In genomic region chr15:78718290-78719250, GRCm38 (mm10) we compare ENCODE assay signal across 9 mouse cellular contexts. TPM values are rescaled to one million over a fixed set of nuclear protein-coding genes. Genes with fewer than 3 reads are reported as not detected.
DNase-seq lines count a peak whose midpoint lies in the region; ATAC-seq and TF ChIP-seq lines count a peak whose summit lies in the region.
"Had no signal": no experiment of that assay in that cellular context is flagged by ENCODE, and none has a peak within 500 bp of the region (broad histone marks: within the 10 kb centered on the region; RNA-seq: fewer than 3 reads in every experiment).

Gene Elfn2 (minus strand): TSS chr15:78718771.

- peak; percentile 31 for DNase-seq in adrenal gland, postnatal 14 days
- DNase-seq in adrenal gland, postnatal 25 days: no peak
- DNase-seq in lung, postnatal 0 days (ENCODE audit: low spot score): no peak
- DNase-seq in lung, postnatal 25 days (ENCODE audit: low spot score): no peak
- peak; percentile 79 to 82 for DNase-seq in left cerebral cortex, postnatal 25 days (ENCODE audit: low spot score in 2 of 2)
- no peak for DNase-seq in urinary bladder, postnatal 14 days (ENCODE audit: low spot score)

- H3K27ac ChIP-seq in lung, postnatal 0 days (ENCODE audit: low read length): no peak within 1 kb of the TSS
- no peak within 1 kb of the TSS for H3K27ac ChIP-seq in heart, embryonic 15.5 days
- peak within 1 kb of the TSS; percentile 66 for H3K27ac ChIP-seq in neural tube, embryonic 14.5 days (ENCODE audit: low read depth, low read length)

- peak within 1 kb of the TSS; percentile 53 for H3K4me2 ChIP-seq in lung, postnatal 0 days (replicated peaks; ENCODE audit: low read depth, low read length)
- H3K4me2 ChIP-seq in heart, embryonic 15.5 days: peak within 1 kb of the TSS; percentile 83
- H3K4me2 ChIP-seq in neural tube, embryonic 14.5 days (ENCODE audit: low read depth, low read length): peak within 1 kb of the TSS; percentile 73

- no peak for TF ChIP-seq CTCF in lung, postnatal 0 days (IDR thresholded peaks at IDR 0.05)

- no peaks in the 10 kb centered on the region for H3K4me1 ChIP-seq in lung, postnatal 0 days (ENCODE audit: insufficient read depth, low read depth, low read length)
- peaks cover 31% of the 10 kb centered on the region for H3K4me1 ChIP-seq in heart, embryonic 15.5 days (replicated peaks)
- 0 out of 2 replicates have a peak, but pooled peaks cover 4% of the 10 kb centered on the region for H3K4me1 ChIP-seq in neural tube, embryonic 14.5 days (ENCODE audit: control insufficient read depth, insufficient read depth, low read length)

- WGBS in lung, postnatal 0 days: 3% methylated on average over 63 of the region's 89 CpGs
- 1% methylated on average over 88 of the region's 89 CpGs for WGBS in heart, embryonic 15.5 days
- under 1% methylated on average over 75 of the region's 89 CpGs for WGBS in neural tube, embryonic 14.5 days

- H3K9ac ChIP-seq in lung, postnatal 0 days (replicated peaks; ENCODE audit: low read depth): no peak within 1 kb of the TSS
- peak within 1 kb of the TSS; percentile 31 for H3K9ac ChIP-seq in heart, embryonic 15.5 days
- H3K9ac ChIP-seq in neural tube, embryonic 14.5 days (replicated peaks; ENCODE audit: low read depth, low read length): peak within 1 kb of the TSS; percentile 80

- H3K36me3 ChIP-seq in lung, postnatal 0 days (ENCODE audit: insufficient read depth, low read length): no peaks in the 10 kb centered on the region
- no peaks in the 10 kb centered on the region for H3K36me3 ChIP-seq in heart, embryonic 15.5 days
- no peaks in the 10 kb centered on the region for H3K36me3 ChIP-seq in neural tube, embryonic 14.5 days (ENCODE audit: control insufficient read depth, insufficient read depth, low read length)

- H3K27me3 ChIP-seq in lung, postnatal 0 days (replicated peaks; ENCODE audit: insufficient read depth, low read length): peaks cover 42% of the 10 kb centered on the region
- H3K27me3 ChIP-seq in heart, embryonic 15.5 days: peaks cover 84% of the 10 kb centered on the region
- peaks cover 9% of the 10 kb centered on the region; the same call in 1 of the 2 replicates for H3K27me3 ChIP-seq in neural tube, embryonic 14.5 days (ENCODE audit: control insufficient read depth, insufficient read depth, low read length)

- intact Hi-C loops in left cerebral cortex, postnatal 25 days (cut with DNase I): no loop called here

- no peak for TF ChIP-seq EP300 in lung, postnatal 0 days (IDR thresholded peaks at IDR 0.05)

- no peaks in the 10 kb centered on the region for H3K9me3 ChIP-seq in lung, postnatal 0 days (ENCODE audit: low read length)
- no peaks in the 10 kb centered on the region for H3K9me3 ChIP-seq in heart, embryonic 15.5 days (replicated peaks)
- no peaks in the 10 kb centered on the region for H3K9me3 ChIP-seq in neural tube, embryonic 14.5 days (ENCODE audit: control insufficient read depth, low read length)

- peak within 1 kb of the TSS; percentile 30; the same call in 1 of the 2 replicates for H3K4me3 ChIP-seq in lung, postnatal 0 days (ENCODE audit: low read depth, low read length)
- peak within 1 kb of the TSS; percentile 48 for H3K4me3 ChIP-seq in heart, embryonic 15.5 days
- H3K4me3 ChIP-seq in neural tube, embryonic 14.5 days (ENCODE audit: low read depth, low read length): peak within 1 kb of the TSS; percentile 66

- ATAC-seq in lung, postnatal 0 days: no peak
- ATAC-seq in heart, embryonic 15.5 days (replicated peaks; ENCODE audit: insufficient number of reproducible peaks, insufficient read depth, low FRiP score, low read depth): no peak
- peak; percentile 59 for ATAC-seq in neural tube, embryonic 14.5 days (ENCODE audit: low read depth)

RNA-seq across cellular contexts. Expression of gene Elfn2, which starts in this region (rescaled TPM):
- total RNA-seq in adrenal gland, postnatal 14 days (2021): 4.4 and 5.6 TPM in 2 replicates
- total RNA-seq in adrenal gland, postnatal 25 days (2021): 2.4 and 7.8 TPM in 2 replicates
- 0.02 and 0.05 TPM in 2 replicates for polyA plus RNA-seq in lung, postnatal 0 days (2015; fragmentation: Nextera tagmentation; extraction: Ambion mirVana)
- polyA plus RNA-seq in heart, embryonic 15.5 days (2015; fragmentation: Nextera tagmentation; extraction: Ambion mirVana): 0.10 and 0.19 TPM in 2 replicates
- total RNA-seq in left cerebral cortex, postnatal 25 days (2021): 100 to 1,000 TPM; 137 to 153 TPM
- polyA plus RNA-seq in neural tube, embryonic 14.5 days (2014; fragmentation: Nextera tagmentation; extraction: Ambion mirVana): 4.1 and 6.8 TPM in 2 replicates
- total RNA-seq: common myeloid progenitor, adult 5-6 weeks had no signal

Comparison
In these comparisons a context has a peak if more than half of its experiments do, and no peak if none do; other contexts are left out.
1. RNA of gene Elfn2 (total RNA-seq): 137 to 153 TPM in left cerebral cortex, postnatal 25 days; 2.4 to 7.8 TPM in adrenal gland, postnatal 25 days and 4.4 to 5.6 TPM in adrenal gland, postnatal 14 days; every median in the first group is over 10 times any median in the second.
2. DNase-seq: peak in adrenal gland, postnatal 14 days (single experiment) and left cerebral cortex, postnatal 25 days (2 of 2); none in adrenal gland, postnatal 25 days (single experiment), lung, postnatal 0 days (single experiment), lung, postnatal 25 days (single experiment) and urinary bladder, postnatal 14 days (single experiment).
3. Peak in every context shown above with its lines, with median percentiles within 50 percentile points of each other: H3K4me2 ChIP-seq and H3K4me3 ChIP-seq.